Mouse (Mus musculus) MEL (cell line): ENCODE measurements around the gene Olfr1366.

Experiments
- CHD2 ChIP-seq: IDR thresholded peaks from 2 replicates; pipeline ENCODE4 v1.6.1; 2011; ENCODE audit warnings: low read length, improper control_type of control experiment
- CTCF ChIP-seq, 3 experiments: IDR thresholded peaks in 2 of 3; conservative IDR thresholded peaks in 1 of 3; 2 replicates each; pipeline ENCODE4 v1.5.1; 2011 to 2012; ENCODE audit warnings: low read length in 3 of 3, low read depth in 2 of 3, mild to moderate bottlenecking in 2 of 3, improper control_type of control experiment in 1 of 3, inconsistent platforms in 1 of 3, mixed read lengths in 1 of 3, moderate library complexity in 1 of 3; ENCODE audit not compliant: control insufficient read depth in 1 of 3, insufficient read depth in 1 of 3, poor library complexity in 1 of 3, severe bottlenecking in 1 of 3
- E2F4 ChIP-seq: IDR thresholded peaks from 2 replicates; pipeline ENCODE4 v1.6.1; 2011; ENCODE audit warnings: low read depth, low read length, improper control_type of control experiment, borderline replicate concordance
- EP300 ChIP-seq, 2 experiments: IDR thresholded peaks; 2 replicates each; pipeline ENCODE4 v1.6.1; 2011; ENCODE audit warnings: improper control_type of control experiment in 2 of 2, low read length in 2 of 2, low read depth in 1 of 2, mild to moderate bottlenecking in 1 of 2
- ETS1 ChIP-seq: IDR thresholded peaks from 2 replicates; pipeline ENCODE4 v1.6.1; 2012; ENCODE audit warnings: low read depth, mild to moderate bottlenecking, inconsistent platforms, low read length, improper control_type of control experiment, moderate library complexity
- MXI1 ChIP-seq: IDR thresholded peaks from 2 replicates; pipeline ENCODE4 v1.6.1; 2011; ENCODE audit warnings: mild to moderate bottlenecking, low read depth, low read length, improper control_type of control experiment
- MYC ChIP-seq: IDR thresholded peaks from 2 replicates; pipeline ENCODE4 v1.6.1; 2011; ENCODE audit warnings: low read depth, mild to moderate bottlenecking, low read length, improper control_type of control experiment, moderate library complexity
- POLR2A ChIP-seq, 2 experiments: IDR thresholded peaks; 2 replicates each; pipeline ENCODE4 v1.6.1; 2011 to 2012; ENCODE audit warnings: low read length in 2 of 2, mild to moderate bottlenecking in 2 of 2, control low read depth in 1 of 2, improper control_type of control experiment in 1 of 2, low read depth in 1 of 2, moderate library complexity in 1 of 2; ENCODE audit not compliant: control insufficient read depth in 1 of 2, insufficient read depth in 1 of 2, poor library complexity in 1 of 2
- USF1 ChIP-seq: IDR thresholded peaks from 2 replicates; pipeline ENCODE4 v1.6.1; 2014; ENCODE audit warnings: low read depth, mild to moderate bottlenecking, inconsistent platforms, low read length, improper control_type of control experiment, moderate library complexity
- USF2 ChIP-seq, 2 experiments: IDR thresholded peaks; 2 replicates each; pipeline ENCODE4 v1.6.1; 2011 to 2012; ENCODE audit warnings: improper control_type of control experiment in 2 of 2, low read length in 2 of 2, borderline replicate concordance in 1 of 2, inconsistent platforms in 1 of 2, low read depth in 1 of 2, mild to moderate bottlenecking in 1 of 2; ENCODE audit not compliant: insufficient read depth in 1 of 2

GRCm38 (mm10) chr13:21581659-21582058 is 39.1 kb upstream of the Olfr1366 start, which contains the start of gene Olfr1364:
- TF ChIP-seq POLR2A (IDR thresholded peaks at IDR 0.05; ENCODE audit: control insufficient read depth in 1 of 2, insufficient read depth in 1 of 2, low read depth in 1 of 2, low read length in 2 of 2, poor library complexity in 1 of 2) (no peak), ETS1 (no peak), MYC (no peak), EP300 (IDR thresholded peaks at IDR 0.05; ENCODE audit: low read depth in 1 of 2, low read length in 2 of 2) (no peak), MXI1 (no peak), USF2 (IDR thresholded peaks at IDR 0.05; ENCODE audit: borderline replicate concordance in 1 of 2, insufficient read depth in 1 of 2, low read depth in 1 of 2, low read length in 2 of 2) (no peak), CHD2 (no peak), CTCF (IDR thresholded peaks at IDR 0.05 in 2 of 3, conservative IDR thresholded peaks at IDR 0.05 in 1 of 3; ENCODE audit: control insufficient read depth in 1 of 3, insufficient read depth in 1 of 3, low read depth in 2 of 3, low read length in 3 of 3, poor library complexity in 1 of 3, severe bottlenecking in 1 of 3) (no peak), USF1 (no peak), E2F4 (no peak)
